Mouse (Mus musculus) midbrain, embryonic 14.5 days (tissue): ENCODE results near the gene Rad51b. TPM values are rescaled to one million over a fixed set of nuclear protein-coding genes. Genes with fewer than 3 reads are reported as not detected.
A peak's percentile ranks its signal among the peaks of the same experiment; 100 is the strongest.

Experiments used
- ATAC-seq: fragments of 200-750 bp; cut with Nextera tagmentation; 2 replicates; pipeline ENCODE4 v1.8.0; 2017; ENCODE audit warnings: moderate number of reproducible peaks, moderate library complexity; ENCODE audit not compliant: low FRiP score, low TSS enrichment
- DNase-seq: peaks from one replicate; pipeline ENCODE4 v3.0.0-alpha.2; 2015
- H3K27ac ChIP-seq: fragments of 300-500 bp; sonication (generic); replicated peaks from 2 replicates; pipeline ENCODE4 v1.5.1; 2014; ENCODE audit warnings: mild to moderate bottlenecking, low read depth, low read length, moderate library complexity
- H3K27me3 ChIP-seq: fragments of 300-500 bp; sonication (generic); 2 replicates; pipeline ENCODE4 v1.6.1; 2014; ENCODE audit warnings: low read length, control low read depth, mixed read lengths; ENCODE audit not compliant: control insufficient read depth, insufficient read depth
- H3K36me3 ChIP-seq: fragments of 300-500 bp; sonication (generic); 2 replicates; pipeline ENCODE4 v1.6.1; 2014; ENCODE audit warnings: low read length, control low read depth; ENCODE audit not compliant: control insufficient read depth, insufficient read depth
- H3K4me1 ChIP-seq: fragments of 300-500 bp; sonication (generic); 2 replicates; pipeline ENCODE4 v1.6.1; 2014; ENCODE audit warnings: mild to moderate bottlenecking, antibody characterized with exemption, low read length, control low read depth; ENCODE audit not compliant: control insufficient read depth, insufficient read depth
- H3K4me2 ChIP-seq: fragments of 300-500 bp; sonication (generic); 2 replicates; pipeline ENCODE4 v1.6.1; 2014; ENCODE audit warnings: mild to moderate bottlenecking, low read length, moderate library complexity
- H3K4me3 ChIP-seq: fragments of 300-500 bp; sonication (generic); replicated peaks from 2 replicates; pipeline ENCODE4 v1.5.1; 2014; ENCODE audit warnings: low read depth, low read length
- H3K9ac ChIP-seq: fragments of 300-500 bp; sonication (generic); replicated peaks from 2 replicates; pipeline ENCODE4 v1.6.1; 2014; ENCODE audit warnings: mild to moderate bottlenecking, low read length, moderate library complexity
- H3K9me3 ChIP-seq: fragments of 300-500 bp; sonication (generic); 2 replicates; pipeline ENCODE4 v1.6.1; 2016; ENCODE audit warnings: low read length, control low read depth, mixed read lengths; ENCODE audit not compliant: control insufficient read depth
- WGBS: fragments of 180-500 bp; shearing (Covaris S2); extraction: QIAGEN DNeasy Blood & Tissue Kit; methylation state at CpG from one replicate; pipeline ENCODE4 v1.1.7; 2014; 5-methylcytosine and 5-hydroxymethylcytosine counted together
- polyA plus RNA-seq: library from polyadenylated mRNA; unstranded; fragments of >200 nt; fragmentation: Nextera tagmentation; extraction: Ambion mirVana; gene quantifications from 2 replicates; pipeline ENCODE4 v1.2.1, GENCODE M21; 2014

Gene Rad51b
- polyA plus RNA-seq, 1 experiment from 2014 or later, result 1.6 TPM

DNA sequence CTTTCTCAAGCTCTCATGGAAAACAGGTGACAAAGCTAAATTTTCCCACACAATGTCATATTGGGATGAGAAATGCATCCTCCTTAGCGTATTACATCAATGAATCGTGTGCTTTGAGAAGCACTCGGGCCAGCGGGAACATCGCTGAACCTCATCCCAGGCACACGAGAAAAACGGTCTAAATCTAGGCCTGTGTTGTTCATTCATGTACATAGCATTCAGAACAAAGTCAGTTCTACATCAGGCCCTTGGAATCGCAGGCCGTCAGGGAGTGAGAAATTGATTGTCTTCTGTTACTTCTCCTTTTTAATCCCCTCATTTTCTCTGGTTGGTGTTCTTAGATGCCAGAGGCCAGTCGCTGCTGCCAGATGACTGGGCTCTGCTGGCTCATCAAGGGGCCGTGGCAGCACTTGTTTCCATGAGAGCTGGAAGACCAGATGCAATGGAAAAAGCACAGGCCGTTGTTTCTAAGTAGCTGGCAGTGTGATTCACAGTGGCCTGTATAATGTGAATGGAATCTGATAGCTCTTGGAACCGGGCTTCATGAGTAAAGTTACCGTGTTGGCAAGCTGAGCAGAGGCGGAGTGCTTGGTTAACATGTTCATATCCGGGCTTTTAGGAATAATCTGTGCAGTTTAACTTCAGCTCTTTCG, 191.6 kb downstream of the Rad51b start:
- Histone ChIP-seq H3K9me3 (no peaks in the 10 kb centered on the region), H3K4me2 (no peak overlapping the region), H3K27me3 (no peaks in the 10 kb centered on the region), H3K27ac (no peak overlapping the region), H3K9ac (no peak overlapping the region), H3K4me1 (no peaks in the 10 kb centered on the region), H3K36me3 (no peaks in the 10 kb centered on the region), H3K4me3 (no peak overlapping the region)
- 87% methylated on average over 17 of the region's 17 CpGs for WGBS
- DNase-seq, result peak; percentile 31
- no peak for ATAC-seq

GRCm38 (mm10) chr12:79490626-79491025, 193.5 kb downstream of the Rad51b start:
- H3K9ac ChIP-seq, result no peak overlapping the region
- H3K27ac ChIP-seq, result no peak overlapping the region
- no peaks in the 10 kb centered on the region for H3K4me1 ChIP-seq
- H3K4me3 ChIP-seq, result no peak overlapping the region
- 83% methylated on average over 5 of the region's 5 CpGs for WGBS
- H3K4me2 ChIP-seq, result no peak overlapping the region
- H3K36me3 ChIP-seq, result no peaks in the 10 kb centered on the region
- no peaks in the 10 kb centered on the region for H3K9me3 ChIP-seq
- DNase-seq, result no peak
- no peak for ATAC-seq
- H3K27me3 ChIP-seq, result no peaks in the 10 kb centered on the region

DNA sequence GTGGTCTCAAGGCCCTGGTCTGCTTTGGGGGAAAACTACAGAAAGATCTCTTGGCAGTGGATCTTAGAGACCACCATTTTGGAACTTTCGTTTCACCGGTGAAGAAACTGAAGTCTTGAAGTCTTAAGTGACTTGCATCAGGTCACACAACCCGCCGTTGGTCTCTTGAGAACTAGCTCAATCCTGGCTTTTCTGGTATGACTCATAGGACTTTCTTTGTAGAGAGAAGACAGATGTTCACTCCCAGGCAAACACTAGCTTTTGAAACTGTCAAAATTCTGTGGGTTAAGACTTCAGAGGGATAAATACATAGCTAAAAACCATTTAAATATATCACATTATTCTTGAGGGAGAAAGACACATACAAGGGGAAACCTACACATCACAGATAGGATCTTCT, 195.1 kb downstream of the Rad51b start:
- Histone ChIP-seq H3K27me3 (no peaks in the 10 kb centered on the region), H3K36me3 (no peaks in the 10 kb centered on the region), H3K9ac (no peak overlapping the region), H3K4me3 (no peak overlapping the region), H3K4me2 (no peak overlapping the region), H3K27ac (no peak overlapping the region), H3K4me1 (no peaks in the 10 kb centered on the region), H3K9me3 (no peaks in the 10 kb centered on the region)
- no peak for ATAC-seq
- 98% methylated on average over 4 of the region's 4 CpGs for WGBS
- DNase-seq, result no peak

- DNase-seq (no peak), ATAC-seq (no peak)
- Histone ChIP-seq H3K9ac (no peak overlapping the region), H3K36me3 (no peaks in the 10 kb centered on the region), H3K27me3 (no peaks in the 10 kb centered on the region), H3K4me1 (no peaks in the 10 kb centered on the region), H3K9me3 (no peaks in the 10 kb centered on the region), H3K4me2 (no peak overlapping the region), H3K27ac (no peak overlapping the region), H3K4me3 (no peak overlapping the region)
- 91% methylated on average over 4 of the region's 4 CpGs for WGBS
These were observed 195.5 kb downstream of the Rad51b start for GRCm38 (mm10) chr12:79492613-79493012.

DNA sequence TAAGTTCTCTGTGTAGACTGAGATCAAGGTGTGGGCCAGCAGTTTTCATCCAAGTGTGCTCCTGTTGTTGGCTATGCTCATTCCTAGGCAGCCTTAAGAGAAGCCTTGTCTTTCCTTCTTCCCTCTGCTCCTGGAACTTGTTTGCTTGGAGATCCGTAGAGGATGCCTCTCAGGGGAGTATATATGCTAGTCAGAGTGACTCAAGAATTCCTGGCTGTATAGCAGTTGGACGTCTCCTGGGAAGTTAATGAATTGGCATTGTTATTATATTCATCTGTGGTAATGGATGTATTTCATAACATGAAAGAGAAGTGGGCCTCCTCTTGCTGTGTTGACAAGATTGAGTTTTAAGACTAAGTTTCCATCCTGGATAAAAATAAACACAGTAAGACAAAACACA, 196.4 kb downstream of the Rad51b start:
- Histone ChIP-seq H3K36me3 (no peaks in the 10 kb centered on the region), H3K9ac (no peak overlapping the region), H3K27ac (no peak overlapping the region), H3K9me3 (no peaks in the 10 kb centered on the region), H3K4me2 (no peak overlapping the region), H3K4me1 (no peaks in the 10 kb centered on the region), H3K4me3 (no peak overlapping the region), H3K27me3 (no peaks in the 10 kb centered on the region)
- no peak for ATAC-seq
- 81% methylated on average over 2 of the region's 2 CpGs for WGBS
- no peak for DNase-seq

- Histone ChIP-seq H3K27me3 (no peaks in the 10 kb centered on the region), H3K4me2 (no peak overlapping the region), H3K9me3 (no peaks in the 10 kb centered on the region), H3K9ac (no peak overlapping the region), H3K36me3 (no peaks in the 10 kb centered on the region), H3K4me1 (no peaks in the 10 kb centered on the region), H3K4me3 (no peak overlapping the region), H3K27ac (no peak overlapping the region)
- DNase-seq (no peak), ATAC-seq (no peak)
- 89% methylated on average over 1 of the region's 1 CpGs for WGBS
These were observed 201.2 kb downstream of the Rad51b start for GRCm38 (mm10) chr12:79498326-79498725.

DNA sequence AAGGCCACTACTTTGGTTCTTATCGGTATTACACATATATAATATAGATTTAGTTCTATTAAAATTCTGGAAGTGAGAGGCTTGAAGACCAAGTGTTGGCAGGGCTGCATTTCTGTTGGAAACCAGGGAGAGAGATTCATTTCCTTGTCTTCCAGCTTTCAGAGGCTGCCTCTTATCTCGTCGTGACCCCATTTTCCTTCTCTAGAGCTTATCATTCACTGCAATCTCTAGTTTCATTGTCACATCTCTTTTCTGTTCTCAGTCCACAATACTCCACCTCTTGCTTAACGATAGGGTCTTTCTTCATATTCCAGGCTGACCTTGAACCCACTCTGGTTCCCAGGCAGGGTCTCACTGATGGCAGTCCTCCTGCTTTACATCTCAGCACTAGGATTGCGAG, 202.7 kb downstream of the Rad51b start:
- ATAC-seq, result no peak
- Histone ChIP-seq H3K27me3 (no peaks in the 10 kb centered on the region), H3K4me3 (no peak overlapping the region), H3K9me3 (no peaks in the 10 kb centered on the region), H3K9ac (no peak overlapping the region), H3K4me1 (peaks cover 8% of the 10 kb centered on the region), H3K36me3 (no peaks in the 10 kb centered on the region), H3K27ac (no peak overlapping the region), H3K4me2 (no peak overlapping the region)
- WGBS, result 96% methylated on average over 5 of the region's 5 CpGs
- DNase-seq, result no peak

DNA sequence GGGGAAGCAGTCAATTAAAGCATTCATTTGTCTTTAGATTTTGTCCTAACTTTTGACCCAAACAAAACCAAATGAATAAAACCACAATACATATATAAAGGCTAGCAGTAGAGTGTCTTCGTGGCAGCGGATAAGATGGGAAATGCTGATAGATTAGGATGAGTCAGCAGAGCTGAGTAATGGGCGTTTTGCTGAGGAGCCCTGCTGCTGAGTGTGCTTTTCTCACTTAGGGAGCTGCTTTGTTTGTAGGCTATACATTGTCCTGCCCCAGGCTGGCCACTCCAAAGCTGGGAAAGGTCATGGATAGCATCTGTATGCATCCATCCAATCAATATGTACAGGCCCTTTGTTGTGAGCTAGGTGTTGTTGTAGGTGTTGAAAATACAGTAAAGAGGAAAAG, 204.8 kb downstream of the Rad51b start:
- H3K4me3 ChIP-seq, result no peak overlapping the region
- no peaks in the 10 kb centered on the region for H3K27me3 ChIP-seq
- H3K4me1 ChIP-seq, result peaks cover 13% of the 10 kb centered on the region
- H3K27ac ChIP-seq, result no peak overlapping the region
- H3K9ac ChIP-seq, result no peak overlapping the region
- H3K4me2 ChIP-seq, result no peak overlapping the region
- no peak for DNase-seq
- no peaks in the 10 kb centered on the region for H3K9me3 ChIP-seq
- 79% methylated on average over 3 of the region's 3 CpGs for WGBS
- no peak for ATAC-seq
- no peaks in the 10 kb centered on the region for H3K36me3 ChIP-seq

GRCm38 (mm10) chr12:79502862-79503581, 205.9 kb downstream of the Rad51b start:
- no peak for ATAC-seq
- Histone ChIP-seq H3K9me3 (no peaks in the 10 kb centered on the region), H3K4me2 (no peak overlapping the region), H3K27ac (no peak overlapping the region), H3K4me1 (peaks cover 21% of the 10 kb centered on the region), H3K9ac (no peak overlapping the region), H3K4me3 (no peak overlapping the region), H3K27me3 (no peaks in the 10 kb centered on the region), H3K36me3 (no peaks in the 10 kb centered on the region)
- no peak for DNase-seq
- WGBS, result 79% methylated on average over 11 of the region's 11 CpGs
